In the genomic region with DNA sequence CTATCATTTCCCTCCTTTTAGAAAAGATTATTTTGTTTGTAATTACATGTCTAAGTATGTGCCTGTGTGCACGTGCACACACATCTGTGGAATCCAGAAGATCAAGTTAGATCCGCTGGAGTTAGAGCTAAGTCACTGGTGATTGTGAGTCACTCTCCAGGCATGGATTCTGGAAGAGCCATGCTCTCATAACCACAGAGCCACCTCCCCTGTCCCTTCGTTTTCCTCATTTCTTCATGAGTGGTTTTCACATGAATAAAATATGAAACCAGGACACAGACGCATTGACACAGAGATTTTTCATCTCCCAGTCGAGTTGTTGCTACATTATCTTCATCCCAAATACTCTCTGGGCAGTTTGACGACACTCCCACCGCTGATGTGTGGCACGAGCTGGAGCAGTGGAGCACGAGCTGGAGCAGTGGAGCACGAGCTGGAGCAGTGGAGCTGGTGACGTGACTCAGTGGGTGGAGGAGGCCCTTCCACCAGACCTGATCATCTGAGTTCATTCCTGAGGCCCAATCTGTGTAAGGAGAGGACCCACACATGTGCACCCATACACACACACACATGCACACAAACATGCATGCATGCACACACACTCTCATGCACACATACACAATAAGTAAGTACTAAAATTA, we compare ENCODE assay signal across 30 mouse cellular contexts.
A peak's percentile ranks its signal among the peaks of the same experiment; 100 is the strongest.
DNase-seq lines count a peak whose midpoint lies in the region; ATAC-seq and TF ChIP-seq lines count a peak whose summit lies in the region.
"Had no signal": no experiment of that assay in that cellular context is flagged by ENCODE, and none has a peak within 500 bp of the region (broad histone marks: within the 10 kb centered on the region; RNA-seq: fewer than 3 reads in every experiment).

No protein-coding gene starts in this region.

- no peak for TF ChIP-seq POLR2A in kidney, adult 2 months (IDR thresholded peaks at IDR 0.05; ENCODE audit: low read depth, low read length)

- CTCF ChIA-PET in Patski (lab: Charles Lee): interaction anchor here (0.9 to 2.1 kb wide), 5 partner anchors 9 to 1052 kb away, joined by 3 to 6 read pairs (median 4); no protein-coding TSS in a partner anchor

- DNase-seq in kidney, adult 2 months: peak; percentile 28
- no peak for DNase-seq in kidney, adult 11 months
- DNase-seq in Patski (ENCODE audit: low read depth, low spot score): peak; percentile 62
- peak; percentile 26 for DNase-seq in kidney, postnatal 14 days
- DNase-seq in skeletal muscle tissue, adult 2 months (ENCODE audit: low read depth, low spot score): peak; percentile 13
- DNase-seq in testis, postnatal 10 days (ENCODE audit: low spot score): no peak
- no peak for DNase-seq in left cerebral cortex, adult 18-20 months (ENCODE audit: low spot score in 2 of 2)
- DNase-seq: adrenal gland, postnatal 10 days; cerebellum, adult 18-20 months; cerebellum, postnatal 14 days; embryo, embryonic 11 days; forebrain, postnatal 0 days; gastrocnemius, postnatal 14 days; heart, adult 18-20 months; heart, postnatal 14 days; layer of hippocampus, postnatal 36 days; liver, postnatal 0 days; right cerebral cortex, postnatal 25 days; thymus, adult 2 months had no signal

- H3K4me3 ChIP-seq in kidney, adult 2 months (ENCODE audit: insufficient read depth, low read depth, low read length): no peak overlapping the region
- H3K4me3 ChIP-seq: heart, embryonic 13.5 days; limb, embryonic 12.5 days; neural tube, embryonic 15.5 days; stomach, embryonic 15.5 days had no signal

- ATAC-seq in Patski: peak; percentile 80
- ATAC-seq: activated CD4-positive, CD25-positive, alpha-beta regulatory T cell, adult 4 months; forebrain, postnatal 0 days; hindbrain, postnatal 0 days; intestine, embryonic 16.5 days; lung, postnatal 0 days; midbrain, embryonic 16.5 days had no signal

- H3K36me3 ChIP-seq in kidney, adult 2 months (ENCODE audit: control insufficient read depth, insufficient read depth, low read length): no peaks in the 10 kb centered on the region
- H3K36me3 ChIP-seq: G1E; heart, embryonic 13.5 days; limb, embryonic 12.5 days; neural tube, embryonic 15.5 days; stomach, embryonic 15.5 days had no signal

- in situ Hi-C loops in Patski (cut with MboI; ENCODE audit: low pct_unique_long_range_greater_than_20kb): no loop called here

- H3K27me3 ChIP-seq in kidney, adult 2 months (replicated peaks; ENCODE audit: control insufficient read depth, insufficient read depth, low read length): no peaks in the 10 kb centered on the region
- no peaks in the 10 kb centered on the region for H3K27me3 ChIP-seq in Patski
- H3K27me3 ChIP-seq: heart, embryonic 13.5 days; limb, embryonic 12.5 days; neural tube, embryonic 15.5 days; stomach, embryonic 15.5 days had no signal

- no peak overlapping the region for H3K27ac ChIP-seq in kidney, adult 2 months (ENCODE audit: insufficient read depth, low read depth, low read length)
- H3K27ac ChIP-seq: heart, embryonic 13.5 days; hindbrain, postnatal 0 days; limb, embryonic 12.5 days; macrophage; neural tube, embryonic 15.5 days; stomach, embryonic 15.5 days had no signal

- POLR2A ChIA-PET in Patski (lab: Charles Lee): no interaction called here

- no peak for TF ChIP-seq CTCF in kidney, adult 2 months (conservative IDR thresholded peaks at IDR 0.05; ENCODE audit: insufficient read depth, insufficient read length, low read depth, low read length)
- TF ChIP-seq CTCF in Patski (IDR thresholded peaks at IDR 0.05): no peak

- 38% methylated on average over 11 of the region's 11 CpGs for WGBS in kidney, adult 2 months

- peaks cover 10% of the 10 kb centered on the region; the same call in 1 of the 2 replicates for H3K4me1 ChIP-seq in kidney, adult 2 months (ENCODE audit: control insufficient read depth, insufficient read depth, low read length)
- H3K4me1 ChIP-seq: heart, embryonic 13.5 days; limb, embryonic 12.5 days; neural tube, embryonic 15.5 days; stomach, embryonic 15.5 days had no signal

Comparison
In these comparisons a context has a peak if more than half of its experiments do, and no peak if none do; other contexts are left out.
1. DNase-seq: peak in kidney, adult 2 months (single experiment), Patski (single experiment), kidney, postnatal 14 days (single experiment) and skeletal muscle tissue, adult 2 months (single experiment); none in kidney, adult 11 months (single experiment), testis, postnatal 10 days (single experiment) and left cerebral cortex, adult 18-20 months (0 of 2).